Mouse (Mus musculus) MN1 (cell line): ENCODE results near the gene Cdh22.

Experiments used
- DNase-seq: peaks from one replicate; pipeline ENCODE4 v3.0.0-alpha.2; 2016; ENCODE audit warnings: low spot score

Gene Cdh22

DNA sequence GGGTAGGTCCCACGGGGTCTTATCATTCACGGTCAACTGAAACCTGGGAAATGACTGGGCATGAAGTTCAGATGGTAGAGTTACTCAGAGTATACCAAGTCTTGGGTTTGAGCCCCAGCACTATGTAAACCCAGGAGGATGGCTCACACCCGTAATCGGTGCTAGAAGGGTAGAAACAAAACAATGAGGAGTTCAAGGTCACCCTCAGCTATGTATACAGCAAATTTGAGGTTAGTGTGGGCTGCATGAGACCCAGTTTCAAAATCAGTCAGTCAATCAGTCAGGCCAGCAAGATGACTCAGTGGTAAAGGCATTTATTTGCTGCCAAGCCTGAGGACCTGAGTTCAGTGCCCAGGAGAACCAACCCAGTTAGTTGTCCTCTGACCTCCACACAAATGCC is 27.6 kb downstream of the Cdh22 start:
- no peak for DNase-seq

DNA sequence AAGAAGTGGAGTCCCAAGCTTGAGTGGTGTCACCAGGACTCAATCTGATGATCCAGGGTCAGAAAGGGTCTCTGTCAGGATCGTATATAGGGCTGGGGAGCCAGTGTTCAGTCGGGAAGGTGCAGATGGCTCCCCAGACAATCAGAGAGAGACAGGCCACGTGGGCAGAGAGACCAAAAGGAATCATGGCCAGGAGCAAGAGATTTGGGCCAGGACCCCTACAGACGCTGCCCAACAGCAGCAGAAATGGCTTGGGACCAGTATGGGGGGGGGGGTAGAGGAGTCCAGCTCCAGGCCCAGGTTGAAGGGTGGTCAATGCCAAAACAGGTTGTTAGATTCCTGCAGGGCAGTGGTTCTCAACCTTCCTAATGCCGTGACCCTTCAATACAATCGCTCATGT is 29.2 kb downstream of the Cdh22 start:
- no peak for DNase-seq

DNA sequence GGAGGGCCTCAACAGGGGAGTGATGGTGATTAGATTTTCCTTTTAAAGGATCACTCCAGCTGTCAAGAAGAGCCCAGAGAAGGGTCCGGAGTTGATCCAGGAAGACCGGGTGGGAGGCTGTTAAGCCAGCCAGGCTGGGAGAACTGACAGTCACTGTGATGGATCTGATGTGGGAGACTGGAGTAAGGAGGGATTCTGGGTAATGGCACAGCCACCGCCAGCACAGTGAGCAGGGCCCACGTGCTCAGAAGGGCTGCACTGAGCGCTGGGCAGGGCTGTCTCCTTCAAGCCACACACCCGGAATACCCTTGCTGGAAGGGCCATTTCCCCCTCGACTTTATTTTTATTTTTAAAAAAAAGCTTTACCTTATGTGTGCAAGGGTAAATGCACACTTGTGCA is 29.7 kb downstream of the Cdh22 start:
- no peak for DNase-seq

DNA sequence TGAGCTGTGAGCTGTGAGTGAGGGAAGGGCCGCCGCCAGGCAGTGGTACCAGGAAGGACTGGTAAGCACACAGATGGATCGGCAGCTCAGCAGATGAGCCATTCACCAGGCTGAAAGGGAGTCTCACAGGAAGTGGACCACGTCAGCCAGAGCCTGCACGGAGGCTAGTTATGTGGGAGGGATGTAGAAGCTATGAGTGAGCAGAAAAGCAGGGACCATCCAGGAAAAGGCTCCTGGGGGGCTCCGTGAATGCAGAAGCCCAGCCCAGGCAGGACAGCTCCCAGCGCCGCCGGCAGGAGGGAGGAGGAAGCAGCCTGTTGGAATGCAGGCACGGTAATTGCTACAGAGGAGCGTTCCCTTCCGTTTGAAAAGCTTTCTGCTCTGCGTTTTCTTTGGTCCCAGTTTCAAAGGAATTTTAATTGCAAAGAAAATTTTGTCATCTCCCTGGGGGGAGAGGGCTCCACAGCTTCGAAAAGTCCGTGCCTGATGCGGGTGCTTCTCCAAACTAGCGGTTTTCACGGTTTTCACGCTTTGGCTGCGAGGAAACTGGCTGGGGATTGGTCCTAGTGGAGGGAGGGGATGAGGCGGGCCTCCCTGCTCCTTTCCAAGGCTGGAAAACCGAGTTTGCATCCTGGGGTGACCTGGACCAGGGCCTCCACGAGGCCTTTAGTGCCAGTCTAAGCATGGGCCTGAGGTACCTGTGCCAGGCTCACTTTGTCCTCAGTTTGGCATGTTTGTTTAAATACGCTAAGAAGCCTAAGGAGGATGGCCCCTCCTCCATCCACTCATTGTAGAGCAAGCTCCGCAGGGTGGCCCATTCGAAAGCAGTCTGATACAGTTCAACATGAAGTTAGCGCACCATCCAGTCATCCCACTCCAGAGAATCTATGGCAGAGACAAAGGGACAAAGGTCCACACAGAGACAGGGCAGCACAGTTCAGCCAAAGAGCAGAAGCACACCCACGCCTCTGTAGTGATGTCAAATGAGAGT is 32.6 kb downstream of the Cdh22 start:
- DNase-seq: peak; percentile 41

DNA sequence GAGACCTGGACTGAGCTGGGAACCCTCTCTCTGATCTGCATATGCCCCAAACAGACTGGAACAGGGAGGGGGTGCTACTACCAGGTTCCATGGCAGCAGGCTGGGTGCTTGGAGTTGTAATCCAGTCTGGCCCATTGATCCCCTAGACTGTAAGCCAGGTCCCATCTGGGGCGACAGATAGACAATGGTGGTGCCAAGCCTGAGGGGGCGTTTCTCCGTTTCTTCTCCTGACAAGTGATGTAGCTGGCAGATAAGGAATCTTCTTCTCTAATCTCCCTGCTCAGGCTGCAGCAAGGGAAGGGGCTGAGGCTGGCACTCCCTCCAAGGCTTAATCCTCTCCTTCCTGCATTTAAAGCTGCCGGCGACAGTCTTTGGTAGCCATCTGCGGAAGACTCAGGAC is 37.1 kb downstream of the Cdh22 start:
- DNase-seq: no peak

DNA sequence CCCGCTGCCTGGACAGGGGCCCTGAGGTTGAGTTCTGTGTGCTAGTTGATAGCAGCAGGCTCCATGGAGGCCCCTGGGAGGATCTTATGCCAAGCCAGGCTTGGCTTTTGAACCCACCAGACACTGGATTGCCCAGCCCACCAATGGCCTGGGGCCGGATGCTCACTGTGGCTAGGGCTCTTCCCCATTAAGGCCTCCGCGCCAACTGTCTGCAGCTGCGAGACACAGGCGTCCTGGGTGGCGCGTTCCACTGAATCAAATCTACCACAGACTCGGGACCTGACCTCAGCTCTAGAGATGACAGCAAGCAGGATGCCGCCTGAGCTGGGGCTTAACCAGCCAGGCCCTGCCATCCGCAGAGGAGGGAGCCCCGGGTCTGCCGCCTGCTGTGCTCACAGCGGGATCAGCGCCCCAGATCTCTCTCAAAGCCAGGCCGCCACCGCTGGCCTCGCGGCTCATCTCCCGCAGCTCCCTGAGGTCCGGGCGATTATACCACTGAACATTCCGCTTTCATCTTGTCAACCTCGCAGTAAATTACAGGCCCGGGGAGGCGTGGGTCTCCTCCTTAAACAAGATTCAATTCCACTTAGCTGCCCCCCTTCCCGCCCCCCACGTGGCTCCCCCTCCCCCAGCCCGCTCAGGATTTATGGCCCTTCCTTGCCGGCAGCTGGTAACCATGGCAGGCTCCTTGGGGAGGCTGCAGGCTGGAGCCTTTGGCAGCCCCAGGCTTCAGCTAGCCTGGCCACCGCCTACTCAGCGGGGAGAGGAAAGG is 39.1 kb downstream of the Cdh22 start:
- peak; percentile 80 for DNase-seq

DNA sequence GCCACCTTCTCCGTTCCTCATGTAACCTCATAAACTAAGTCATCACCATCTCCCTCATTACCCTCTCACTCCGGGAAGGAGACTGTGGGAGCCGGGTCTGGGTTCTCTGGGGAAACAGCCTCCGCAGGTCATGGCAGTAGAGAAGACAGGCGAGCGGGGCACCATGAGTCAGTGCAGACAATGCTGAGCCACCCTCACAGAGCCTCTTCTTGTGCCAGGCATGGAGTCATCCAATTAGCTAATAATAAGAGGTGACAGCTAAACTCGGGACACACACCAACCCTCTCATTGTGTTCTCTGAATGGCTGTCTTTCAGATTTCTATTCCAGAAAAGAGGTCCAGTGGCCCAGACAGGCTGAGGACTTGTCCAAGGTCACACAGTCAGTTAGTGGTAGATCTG is 43.2 kb downstream of the Cdh22 start:
- DNase-seq: no peak

DNA sequence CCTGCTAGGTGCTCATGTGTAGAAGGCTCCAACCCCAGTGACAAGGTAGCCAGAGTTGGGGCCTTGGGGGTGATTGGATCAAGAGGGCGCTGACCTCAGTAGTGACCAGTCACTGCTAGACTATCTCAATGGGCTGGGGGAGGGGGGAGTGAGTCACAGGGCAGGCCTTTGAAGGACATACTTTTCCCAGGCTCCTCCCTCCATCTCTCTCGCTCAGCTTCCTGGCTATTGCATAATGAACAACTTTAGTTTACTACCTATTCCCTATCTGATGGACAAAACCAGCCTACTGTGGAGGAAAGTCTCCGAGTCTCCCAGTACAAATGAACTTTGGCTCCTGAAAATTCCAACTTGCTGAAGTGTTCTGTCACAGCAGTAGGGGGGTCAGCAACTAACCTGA is 45.1 kb downstream of the Cdh22 start:
- no peak for DNase-seq

DNA sequence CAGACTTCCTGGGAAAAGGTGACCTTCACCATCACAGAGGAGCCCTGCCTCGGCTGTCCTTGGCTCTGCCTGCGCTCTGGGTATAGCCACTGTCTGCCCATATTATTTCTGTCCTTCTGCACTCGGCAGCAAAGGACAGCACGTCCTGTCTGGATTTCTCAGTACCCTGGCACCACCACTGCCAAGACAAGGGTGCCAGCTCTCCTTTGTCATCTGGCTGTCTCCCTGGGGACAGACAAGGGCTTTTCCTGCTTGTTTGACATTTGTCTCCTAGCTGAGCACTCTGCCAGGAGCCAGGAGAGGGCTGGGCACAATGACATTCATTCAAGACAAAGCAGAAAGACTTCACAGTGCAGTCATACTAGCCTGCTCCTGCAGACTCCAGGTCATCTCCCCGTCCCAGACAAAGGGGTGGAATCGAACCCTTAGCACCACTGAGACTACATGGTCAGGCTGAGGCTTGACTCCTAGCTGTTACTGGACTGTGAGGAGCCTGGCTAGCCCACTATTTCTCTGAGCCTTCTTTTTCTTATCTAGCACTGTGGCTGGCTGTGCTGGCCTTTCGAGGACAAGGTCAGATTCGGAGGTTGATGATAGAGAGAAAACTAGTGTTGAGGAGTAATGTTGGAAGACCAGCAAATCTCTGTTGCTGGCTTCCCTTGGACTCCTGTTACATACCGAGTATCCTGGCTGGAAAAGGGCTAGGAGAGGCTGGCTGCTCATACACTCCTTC is 46.8 kb downstream of the Cdh22 start:
- DNase-seq: no peak

DNA sequence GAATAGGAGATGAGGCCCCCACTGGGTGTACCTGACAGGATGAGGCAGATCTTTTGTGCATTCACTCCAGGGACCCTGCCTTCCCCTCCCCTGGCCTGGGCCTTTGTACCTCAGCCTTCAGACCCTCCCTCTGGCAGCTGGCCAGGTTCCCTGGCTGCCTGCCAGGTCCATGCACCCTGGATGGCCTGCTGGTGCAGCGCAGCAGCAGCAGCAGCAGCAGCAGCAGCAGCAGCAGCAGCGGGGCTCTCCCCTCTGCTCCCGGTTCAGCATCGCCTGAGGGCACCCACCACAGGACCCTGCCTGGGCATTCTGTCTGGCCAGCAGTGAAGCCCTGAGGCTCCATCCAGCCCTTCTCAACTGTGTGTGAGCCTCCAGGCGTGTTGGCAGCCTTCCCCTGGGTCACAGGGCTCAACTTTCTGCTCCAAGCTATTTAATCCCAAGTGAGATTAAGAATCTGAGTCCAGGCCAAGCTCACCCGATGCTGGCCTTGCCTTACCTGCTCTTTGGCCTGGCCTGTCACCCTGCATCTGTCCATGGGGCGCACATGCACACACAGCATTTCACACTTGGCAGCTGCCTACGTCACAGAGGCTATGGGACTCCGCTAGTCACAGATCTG is 50.5 kb downstream of the Cdh22 start:
- peak; percentile 83 for DNase-seq

DNA sequence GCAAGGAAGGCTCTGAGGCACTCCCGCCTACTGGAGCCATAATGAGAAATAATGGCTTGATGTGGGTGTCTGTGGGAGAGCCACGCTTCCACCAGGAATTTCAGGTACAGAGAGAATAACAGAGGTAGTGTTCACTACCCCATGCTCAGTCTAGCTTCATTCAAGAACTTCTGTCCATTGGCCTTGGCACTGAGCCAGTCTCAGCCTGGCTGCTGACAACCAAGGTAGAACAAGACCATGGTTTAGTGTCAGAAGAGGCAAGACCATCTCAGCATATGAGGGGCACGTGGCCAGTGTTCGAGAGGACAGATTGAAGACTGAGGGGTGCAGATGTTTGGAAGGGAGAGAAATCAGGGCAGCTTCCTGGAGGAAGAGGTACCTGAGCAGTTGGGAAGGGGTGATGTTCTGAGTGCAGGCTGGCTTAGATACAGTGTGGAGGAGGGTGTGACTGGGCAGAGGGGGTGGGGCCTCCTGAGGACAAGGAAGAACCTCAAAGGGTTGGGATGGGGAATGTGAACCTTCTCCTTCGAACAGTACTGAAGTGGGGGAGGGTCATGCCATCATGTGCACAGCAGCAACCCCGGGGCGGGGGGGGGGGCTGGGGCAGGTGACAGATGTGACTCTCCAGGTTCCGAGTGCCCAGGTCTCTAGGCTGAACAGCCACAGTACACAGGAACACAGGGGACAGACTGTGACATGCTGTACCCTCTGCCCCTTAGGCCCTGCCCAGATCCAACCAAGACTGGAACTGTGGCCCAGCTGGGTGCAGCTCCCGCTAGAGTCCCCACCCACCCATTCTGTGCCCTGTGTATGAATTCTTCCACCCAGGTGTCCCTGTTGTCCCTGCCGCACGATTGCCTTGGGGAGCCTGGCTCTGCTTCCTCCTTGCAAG is 52.3 kb downstream of the Cdh22 start:
- DNase-seq: no peak

DNA sequence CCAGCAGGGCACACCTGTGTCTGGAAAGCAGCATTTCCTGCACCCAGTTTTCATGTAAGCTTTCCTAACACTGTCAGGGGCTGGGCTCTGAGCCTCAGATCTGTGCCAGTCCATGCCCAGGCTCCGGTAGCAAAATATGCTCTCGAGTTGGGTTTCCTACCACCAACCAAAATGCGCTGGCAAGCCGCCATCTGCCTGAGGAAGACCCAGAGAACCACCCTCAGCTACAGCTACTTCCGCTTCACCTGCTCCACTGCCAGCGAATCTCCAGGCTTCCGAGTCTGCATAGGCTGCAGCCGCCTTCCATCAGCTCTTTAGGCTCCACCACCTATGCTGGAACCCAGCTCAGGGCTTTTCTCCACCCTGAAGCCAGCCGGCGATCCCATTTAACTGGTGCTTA is 55.4 kb downstream of the Cdh22 start:
- no peak for DNase-seq

DNA sequence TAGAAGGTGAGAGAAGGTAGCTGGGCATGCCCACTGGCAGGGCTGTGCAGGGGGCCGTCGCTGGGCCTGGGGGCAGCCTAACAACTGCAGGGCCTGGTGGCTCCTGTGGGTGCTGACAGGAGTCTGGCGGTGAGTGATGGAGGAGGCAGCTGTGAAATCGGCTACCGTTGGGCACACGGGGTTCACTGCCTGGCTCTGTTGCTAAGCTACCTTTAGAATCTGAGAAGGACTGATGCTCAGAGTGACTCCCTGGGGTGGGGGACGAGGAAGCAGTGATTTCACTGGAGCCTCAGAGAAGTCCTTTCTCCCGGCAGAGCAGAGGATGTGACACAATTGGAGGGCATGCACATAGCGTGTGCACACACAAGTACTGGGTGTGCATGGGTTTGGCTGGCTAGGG is 57.7 kb downstream of the Cdh22 start:
- DNase-seq: peak; percentile 49

DNA sequence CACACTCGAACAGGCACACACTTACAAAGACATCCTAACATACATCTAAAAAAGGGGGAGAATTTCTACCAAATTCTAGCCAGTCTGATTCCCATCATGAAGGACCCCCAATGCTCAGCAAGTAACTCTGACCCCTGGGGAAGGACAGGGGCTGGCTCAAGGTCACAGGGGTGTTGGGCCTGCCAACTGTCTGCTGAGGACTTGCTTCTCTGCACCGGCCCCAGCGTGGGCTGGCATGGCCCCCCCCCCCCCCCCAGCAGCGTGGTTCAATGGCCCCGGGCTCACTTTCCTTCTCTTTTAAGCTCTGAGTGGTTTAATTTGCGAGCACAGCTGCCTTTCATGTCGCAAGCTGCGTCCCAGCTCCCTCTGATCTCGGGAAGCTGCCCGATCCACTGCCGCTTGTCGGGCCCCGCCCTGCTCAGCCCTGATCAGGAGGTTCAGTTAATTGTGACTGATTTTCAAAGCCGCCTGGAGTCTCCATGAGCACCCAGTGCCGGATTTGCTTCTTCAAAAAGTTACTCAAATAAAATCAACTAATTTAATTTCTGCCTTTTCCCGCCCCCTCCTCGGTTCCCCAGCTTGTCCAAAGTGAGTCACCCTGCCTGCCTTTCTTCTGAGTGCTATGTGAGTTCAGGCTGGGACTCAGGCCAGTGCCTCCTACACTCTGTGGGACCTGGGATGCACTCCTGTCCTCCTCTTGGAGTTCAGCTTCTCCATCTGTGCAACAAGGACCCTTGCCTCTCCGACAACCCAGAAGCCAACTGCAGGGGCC is 67.8 kb downstream of the Cdh22 start:
- peak; percentile 84 for DNase-seq

DNA sequence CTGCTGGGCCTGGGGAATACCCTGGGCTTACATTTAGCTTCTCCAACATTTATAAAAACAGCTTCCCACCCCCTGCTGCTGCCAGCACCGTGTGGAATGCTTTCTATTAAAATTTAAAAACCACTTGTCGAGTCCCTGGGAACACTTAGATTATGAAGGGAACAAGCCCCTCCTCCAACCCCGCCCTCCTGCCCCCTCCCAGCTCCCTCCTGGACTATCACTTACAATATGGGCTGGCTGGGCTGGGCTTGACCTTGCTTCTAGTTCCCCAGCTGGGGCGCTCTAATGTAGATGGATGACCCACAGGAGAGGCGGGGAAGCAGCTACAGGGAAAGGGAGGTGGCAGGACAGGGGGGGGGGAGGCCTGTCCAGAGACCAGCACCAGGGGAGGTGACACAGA is 72.4 kb downstream of the Cdh22 start:
- peak; percentile 44 for DNase-seq

DNA sequence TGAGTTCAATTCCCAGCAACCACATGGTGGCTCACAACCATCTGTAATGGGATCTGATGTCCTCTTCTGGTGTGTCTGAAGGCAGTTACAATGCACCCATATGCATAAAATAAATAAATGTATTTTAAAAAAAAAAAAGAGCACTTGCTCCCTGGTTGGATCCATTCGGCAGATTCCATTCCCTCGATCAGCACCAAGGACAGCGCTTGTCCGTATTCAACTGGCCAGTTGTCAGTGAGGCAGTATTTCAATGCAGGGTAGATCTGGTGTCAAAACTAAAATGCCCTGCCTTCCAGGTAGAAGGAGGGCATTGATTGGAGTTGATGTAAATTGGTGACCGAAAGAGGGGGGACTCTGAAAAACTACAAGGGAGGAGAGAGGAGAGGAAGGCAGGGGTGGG is 74.2 kb downstream of the Cdh22 start:
- DNase-seq: no peak

DNA sequence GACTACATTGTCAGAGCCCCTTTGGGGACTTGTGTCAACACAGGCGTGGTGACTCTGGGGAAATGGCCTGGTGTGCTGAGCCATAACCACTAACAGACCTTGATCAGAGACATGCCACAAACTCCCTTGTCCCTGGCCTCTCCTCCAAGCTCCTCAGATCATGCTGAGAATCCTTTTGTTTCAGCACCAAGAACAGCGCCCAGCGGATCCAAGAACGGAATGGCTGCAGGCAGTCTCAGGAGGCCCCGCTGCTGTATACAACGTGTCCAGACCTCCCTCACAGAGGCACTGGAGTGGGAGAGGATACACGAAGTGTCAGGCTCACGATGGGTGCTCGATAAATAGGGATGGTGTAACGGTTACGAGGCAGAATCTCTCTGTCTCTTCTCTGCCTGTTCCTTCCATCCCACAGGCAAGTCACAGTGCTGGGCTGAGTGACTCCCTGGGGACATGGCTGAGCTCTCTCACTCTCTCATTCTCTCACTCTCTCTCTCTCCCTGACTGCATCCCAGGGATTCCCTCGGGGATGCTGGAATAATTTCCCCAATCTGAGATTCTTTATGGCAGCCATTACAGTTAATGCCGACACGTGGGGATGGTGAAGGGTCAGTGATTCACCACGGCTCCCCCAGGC is 75.5 kb downstream of the Cdh22 start:
- peak; percentile 41 for DNase-seq

DNA sequence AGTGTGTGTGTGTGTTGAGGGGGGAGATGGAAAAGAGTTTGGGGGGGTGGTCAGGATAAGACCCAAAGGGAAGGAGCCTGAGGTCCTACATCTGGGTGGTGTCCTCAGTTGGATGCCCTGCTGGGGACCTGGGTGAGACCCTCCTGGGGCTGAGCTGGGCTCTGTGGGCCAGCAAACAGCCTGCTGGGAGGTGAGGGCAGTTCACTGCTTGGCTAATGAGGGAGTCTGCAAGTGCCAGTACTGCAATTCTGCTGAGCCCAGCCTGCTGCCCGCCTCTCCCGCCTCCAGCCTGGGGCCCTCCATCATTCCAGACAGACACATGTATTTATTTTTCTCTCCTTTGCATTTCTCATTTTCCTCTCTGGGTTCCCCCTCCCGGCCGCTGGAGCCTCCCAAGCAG is 76.3 kb downstream of the Cdh22 start:
- peak; percentile 56 for DNase-seq

DNA sequence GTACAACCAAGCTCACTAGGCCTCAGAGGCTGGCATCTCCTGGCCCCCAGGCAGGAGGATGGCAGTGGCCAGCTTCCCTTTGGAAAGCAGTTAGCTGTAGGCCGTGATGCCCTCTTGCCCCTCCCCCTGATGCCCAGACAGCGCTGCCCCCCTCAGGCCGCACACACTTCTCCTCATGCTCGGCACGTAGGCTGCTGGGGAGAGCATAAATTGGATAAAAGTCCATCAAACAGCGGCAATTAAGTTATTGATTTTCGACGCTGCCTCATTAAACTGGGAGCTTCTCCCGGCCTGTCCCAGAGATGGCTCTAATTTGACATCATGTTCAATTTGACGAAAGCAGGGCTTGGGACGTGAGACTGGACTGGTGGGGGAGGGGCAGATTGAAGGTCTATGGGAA is 76.8 kb downstream of the Cdh22 start:
- peak; percentile 80 for DNase-seq

DNA sequence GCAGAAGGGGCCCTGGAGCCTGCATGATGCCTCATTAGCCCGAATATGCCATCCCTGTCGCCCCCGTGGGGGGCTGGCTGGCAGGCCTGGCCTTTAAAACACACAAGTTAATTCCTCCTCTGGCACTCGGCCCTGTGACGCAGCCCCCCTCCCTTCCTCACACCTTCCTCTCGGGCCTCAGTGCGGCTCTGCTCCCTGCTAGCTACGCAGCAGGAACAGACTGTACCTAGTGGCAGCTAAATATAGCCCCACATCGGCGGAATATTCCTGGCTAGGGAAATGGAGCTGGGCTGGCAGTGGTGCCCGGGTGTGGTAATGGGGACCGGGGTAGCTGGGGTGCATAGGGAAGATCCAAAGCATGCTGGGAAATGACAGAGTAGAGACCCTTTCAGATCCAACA is 81.6 kb downstream of the Cdh22 start:
- peak; percentile 29 for DNase-seq
